Mouse (Mus musculus): ENCODE measurements around the gene Ripor1.
"Not testable (repeated sequence)": the region's sequence is repeated elsewhere in the genome, so short reads cannot be mapped to it uniquely, and the experiment has no call there.

The Ripor1 gene

DNA sequence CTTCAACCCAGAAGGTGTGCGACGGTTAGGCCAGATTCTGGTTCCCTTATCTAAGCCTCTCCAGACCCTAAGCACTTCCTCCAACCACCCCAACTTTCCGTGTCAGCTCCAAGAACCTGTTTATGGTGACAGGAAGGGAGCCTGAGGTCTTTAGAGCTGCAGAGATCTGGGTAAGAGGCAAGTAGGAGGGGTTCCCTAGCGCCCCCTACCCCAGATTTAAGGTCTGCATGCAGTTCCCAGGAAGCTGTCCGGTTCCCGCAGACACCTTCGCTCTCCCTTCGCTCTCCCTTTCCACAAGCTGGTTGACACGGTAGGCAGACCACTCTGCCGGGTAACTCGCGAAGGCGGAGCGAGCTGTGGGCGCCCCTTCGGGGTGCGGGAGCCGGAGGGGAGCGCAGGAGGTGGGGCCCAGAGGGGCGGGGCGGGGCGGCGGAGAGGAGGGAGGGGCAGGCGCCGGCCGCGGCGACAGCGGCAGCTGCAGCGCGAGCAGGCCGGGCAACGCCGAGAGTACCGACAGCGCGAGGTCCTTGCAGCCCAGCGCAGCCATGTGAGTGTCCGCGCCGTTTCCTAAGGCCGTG is at the start of gene Ripor1:
Gene Ripor1 (plus strand): TSS at position 452 of the 578 bp plus-strand sequence.
- DNase-seq (ENCODE audit: extremely low spot score): peak; percentile 88

DNA sequence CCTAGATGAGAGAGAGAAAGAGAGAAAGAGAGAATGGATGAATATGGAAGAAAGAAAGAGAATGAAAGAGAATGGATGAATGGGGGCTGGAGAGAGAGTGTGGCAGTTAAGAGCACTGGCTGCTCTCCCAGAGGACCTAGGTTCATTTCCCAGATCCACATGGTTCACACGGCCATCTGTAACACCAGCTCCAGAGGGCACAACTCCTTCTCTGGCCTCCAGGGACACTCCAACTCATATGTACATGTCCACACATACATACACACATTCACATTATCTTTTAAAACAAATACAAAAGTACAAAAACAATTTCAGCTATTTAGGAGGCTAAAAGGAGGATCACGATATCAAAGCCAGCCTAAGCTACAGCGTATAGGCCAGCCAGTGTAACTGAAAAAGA is 42.2 kb upstream of the Ripor1 start:
- DNase-seq (ENCODE audit: extremely low spot score): no peak

DNA sequence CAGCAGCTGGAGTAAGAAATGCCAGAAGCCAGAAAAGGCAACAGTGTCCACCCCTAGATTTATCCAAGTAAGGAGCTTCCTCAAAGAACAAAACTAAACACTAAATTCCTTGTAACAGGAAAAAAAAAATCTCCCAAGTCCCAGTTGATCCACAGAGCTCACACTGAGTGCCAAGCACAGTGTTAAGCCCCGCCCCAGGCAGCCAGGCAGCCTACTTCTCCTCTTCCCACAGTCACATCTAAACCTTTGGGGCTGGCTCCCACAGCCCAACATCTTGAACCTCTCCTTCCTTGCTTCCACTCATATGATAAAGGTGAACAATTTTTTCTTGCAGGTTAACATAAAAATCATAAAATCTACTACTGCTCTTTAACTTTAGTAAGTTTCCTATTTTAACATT is 41.2 kb upstream of the Ripor1 start:
- DNase-seq (ENCODE audit: extremely low spot score): no peak

DNA sequence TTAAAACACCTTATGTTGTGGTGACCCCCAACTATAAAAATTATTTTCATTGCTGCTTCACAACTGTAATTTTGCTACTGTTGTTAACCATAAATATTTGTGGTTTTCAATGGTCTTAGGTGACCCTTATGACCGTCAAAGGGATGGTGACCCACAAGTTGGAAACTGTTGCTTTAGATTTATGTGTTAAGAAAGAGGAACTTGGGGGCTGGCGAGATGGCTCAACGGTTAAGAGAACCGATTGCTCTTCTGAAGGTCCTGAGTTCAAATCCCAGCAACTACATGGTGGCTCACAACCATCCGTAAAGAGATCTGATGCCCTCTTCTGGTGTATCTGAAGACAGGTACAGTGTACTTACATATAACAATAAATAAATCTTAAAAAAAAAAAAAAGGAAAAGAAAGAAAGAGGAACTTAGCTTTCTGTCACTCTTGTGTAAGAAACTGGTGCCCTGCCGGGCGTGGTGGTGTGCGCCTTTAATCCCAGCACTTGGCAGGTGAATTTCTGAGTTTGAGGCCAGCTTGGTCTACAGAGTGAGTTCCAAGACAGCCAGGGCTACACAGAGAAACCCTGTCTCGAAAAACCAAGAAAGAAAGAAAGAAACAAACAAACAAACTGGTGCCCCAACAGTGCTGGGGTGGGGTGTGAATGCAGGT is 40.4 kb upstream of the Ripor1 start:
- not testable (repeated sequence) for DNase-seq (ENCODE audit: extremely low spot score)

DNA sequence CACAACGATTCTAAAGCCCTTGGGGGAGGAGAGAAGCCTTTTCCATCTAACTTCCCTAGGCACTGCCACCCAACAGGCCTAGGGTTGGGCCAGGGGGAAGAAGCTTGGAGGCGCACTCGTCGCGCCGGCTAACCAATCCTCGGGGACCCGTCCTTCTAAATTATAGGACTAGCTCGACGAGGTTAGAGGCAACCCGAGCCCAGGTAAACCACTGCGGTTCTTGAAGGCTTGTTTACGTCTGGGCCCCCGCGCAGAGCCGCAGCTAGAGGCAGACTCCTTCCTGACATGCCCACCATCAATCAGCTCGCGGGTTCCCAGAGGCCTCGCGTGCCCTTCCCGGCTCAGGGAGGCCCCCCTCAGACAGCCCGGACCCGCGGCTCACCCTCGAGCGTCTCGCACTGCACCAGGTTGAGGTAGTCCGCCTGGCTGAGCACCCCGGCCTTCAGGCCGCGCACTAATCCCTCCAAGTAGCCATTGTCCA is 39.6 kb upstream of the Ripor1 start:
- DNase-seq (ENCODE audit: extremely low spot score): no peak

DNA sequence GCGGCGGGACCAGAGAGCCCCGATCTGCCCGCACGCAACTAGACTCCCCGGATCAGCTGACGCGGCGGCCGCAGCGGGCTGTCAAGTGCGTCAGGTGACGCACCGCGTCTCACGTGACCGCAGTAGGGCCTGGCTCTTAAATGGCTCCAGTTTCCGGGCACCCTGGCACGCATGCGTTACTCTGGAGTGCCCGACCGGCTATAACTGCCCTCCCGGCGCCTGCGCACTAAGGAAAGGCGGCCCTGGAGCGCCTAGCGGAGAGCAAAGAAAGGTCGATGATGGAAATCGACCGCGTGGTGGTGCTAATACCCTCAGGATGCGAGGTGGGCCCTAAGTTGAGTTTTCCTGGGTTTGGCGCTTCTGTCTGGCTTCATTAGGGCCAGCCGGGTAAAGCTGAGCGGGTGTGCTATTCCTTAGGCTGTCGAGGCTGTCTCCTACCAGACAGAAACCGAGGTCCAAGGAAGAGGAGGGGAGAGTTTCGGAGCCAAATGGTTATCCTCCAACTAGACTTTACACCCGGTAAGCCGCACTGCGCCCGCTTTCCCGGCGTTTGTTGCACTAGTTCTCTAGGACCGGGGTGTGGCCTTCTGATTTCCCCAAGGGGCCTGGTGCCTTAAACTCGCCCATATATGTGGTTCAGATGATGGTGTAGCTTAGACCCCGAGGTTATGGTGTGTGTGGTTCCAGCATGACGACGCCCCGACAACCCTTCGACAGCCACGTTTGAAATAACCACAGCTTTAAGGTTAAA is 38.9 kb upstream of the Ripor1 start, which contains the start of gene Atp6v0d1:
Gene Atp6v0d1 (minus strand): TSS at position 96 of the 751 bp plus-strand sequence.
- DNase-seq (ENCODE audit: extremely low spot score): peak; percentile 97

DNA sequence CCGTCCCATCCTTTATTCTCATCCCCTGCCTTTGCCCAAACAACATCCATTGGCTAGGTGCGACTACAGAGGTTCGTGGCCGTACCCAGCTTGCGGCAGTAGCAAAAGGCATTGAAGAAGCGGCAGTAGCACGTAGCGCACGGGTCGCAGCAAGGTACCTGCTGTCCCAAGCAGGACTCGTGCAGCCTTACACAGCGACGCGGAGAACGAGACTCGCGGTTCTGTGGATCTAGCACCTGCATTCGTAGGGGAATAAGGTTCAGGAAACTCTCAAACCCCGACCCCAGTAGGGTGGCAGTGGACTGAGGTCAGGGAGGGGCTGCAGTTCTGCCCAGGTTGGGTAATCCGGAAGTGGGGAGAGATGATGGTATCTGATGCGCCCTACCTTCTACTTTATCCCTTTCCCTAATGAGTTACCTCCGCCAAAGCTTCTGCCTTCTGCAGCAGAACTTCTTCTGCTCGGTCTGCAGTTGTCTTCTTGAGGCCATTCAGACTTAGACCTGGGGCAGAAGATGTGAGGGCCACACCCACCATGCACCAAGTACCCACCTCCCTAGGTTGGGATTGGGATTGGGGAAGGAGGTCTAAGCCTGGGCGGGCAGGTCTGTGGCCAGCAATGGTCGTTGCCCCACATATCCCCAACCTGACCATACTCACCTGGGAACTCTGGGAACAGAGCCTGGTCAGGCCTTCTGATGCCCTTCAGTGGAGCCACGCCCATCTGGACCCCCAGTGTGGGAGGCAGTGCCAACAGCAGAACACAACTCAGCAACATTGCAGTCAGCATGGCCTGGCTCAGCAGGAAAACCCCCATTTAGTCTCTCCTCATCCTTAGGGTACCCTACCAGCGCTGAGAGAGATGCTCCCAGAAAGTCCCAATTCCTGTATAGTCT is 38.1 kb upstream of the Ripor1 start:
- DNase-seq (ENCODE audit: extremely low spot score): peak; percentile 8

DNA sequence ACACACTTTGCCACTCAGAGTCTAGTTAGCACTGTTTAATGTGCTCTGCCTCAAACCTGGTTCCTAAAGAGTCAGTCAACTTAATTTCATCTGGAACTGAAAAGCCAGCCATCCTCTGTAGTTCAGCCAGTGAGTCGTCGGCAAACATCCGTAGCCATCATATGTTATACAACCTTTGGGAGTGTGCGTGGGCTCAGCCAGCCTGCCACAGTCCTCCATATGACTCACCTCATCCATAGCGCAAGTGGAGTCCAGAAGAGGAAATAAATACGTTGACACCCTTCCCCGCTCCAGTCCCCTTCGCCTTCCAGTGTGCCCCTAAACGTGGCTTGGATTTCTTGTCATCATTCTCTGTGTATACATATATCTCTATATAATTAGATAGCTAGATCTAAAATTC is 33.2 kb upstream of the Ripor1 start:
- DNase-seq (ENCODE audit: extremely low spot score): no peak

DNA sequence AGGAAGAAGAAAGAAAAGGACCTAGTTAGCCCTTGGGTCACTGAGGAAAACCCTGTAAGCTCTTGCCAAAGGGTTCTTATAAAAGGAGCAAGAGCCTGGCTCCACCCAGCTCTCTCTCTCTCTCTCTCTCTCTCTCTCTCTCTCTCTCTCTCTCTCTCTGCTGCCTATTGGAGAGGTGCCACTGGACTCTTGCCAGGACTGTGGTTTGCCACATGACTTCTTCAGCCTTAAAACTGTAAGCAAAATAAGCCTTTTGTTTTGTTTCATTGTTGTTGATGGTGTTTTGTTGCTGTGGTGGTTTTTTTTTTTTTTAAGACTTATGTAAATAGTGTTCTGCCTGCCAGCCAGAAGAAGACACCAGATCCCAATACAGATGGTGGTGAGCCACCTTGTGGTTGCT is 31.6 kb upstream of the Ripor1 start:
- DNase-seq (ENCODE audit: extremely low spot score): no peak

DNA sequence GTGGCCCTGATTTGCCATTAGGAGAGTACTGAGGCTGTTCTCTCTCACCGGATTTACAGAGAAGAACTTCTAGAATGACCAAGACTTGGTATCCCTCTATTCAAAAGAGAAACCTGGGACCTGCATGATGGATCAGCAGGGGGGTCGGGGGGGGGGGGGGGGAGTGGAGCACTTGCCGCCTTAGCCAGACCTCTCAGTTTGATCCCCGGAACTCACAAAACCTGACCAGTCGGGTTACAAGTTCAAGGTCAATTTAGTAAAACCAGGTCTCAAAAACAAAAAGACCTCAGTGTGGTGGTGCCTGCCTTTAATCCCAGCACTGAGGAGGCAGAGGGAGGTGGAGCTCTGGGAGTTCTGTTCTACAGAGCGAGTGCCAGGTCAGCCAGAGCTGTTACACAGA is 30.3 kb upstream of the Ripor1 start:
- DNase-seq (ENCODE audit: extremely low spot score): no peak

DNA sequence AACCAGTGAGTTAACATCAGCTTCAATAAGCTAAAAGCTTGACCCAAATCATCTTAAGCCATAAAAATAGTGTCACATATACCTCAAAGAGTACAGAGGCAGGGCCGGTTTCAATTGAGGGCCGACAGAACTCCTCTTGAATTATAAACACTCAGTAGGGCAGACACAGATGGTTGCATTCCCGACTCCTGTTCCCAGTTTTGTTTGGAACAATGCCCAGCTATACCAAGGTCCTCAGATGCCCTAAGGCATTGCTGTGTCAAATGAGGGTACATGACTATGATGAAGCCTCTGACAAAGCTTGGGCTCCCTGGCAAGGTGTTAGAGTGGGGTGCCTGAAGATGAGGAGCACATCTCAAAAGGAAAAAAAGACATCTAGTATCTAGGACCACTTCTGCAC is 29.5 kb upstream of the Ripor1 start:
- DNase-seq (ENCODE audit: extremely low spot score): no peak

DNA sequence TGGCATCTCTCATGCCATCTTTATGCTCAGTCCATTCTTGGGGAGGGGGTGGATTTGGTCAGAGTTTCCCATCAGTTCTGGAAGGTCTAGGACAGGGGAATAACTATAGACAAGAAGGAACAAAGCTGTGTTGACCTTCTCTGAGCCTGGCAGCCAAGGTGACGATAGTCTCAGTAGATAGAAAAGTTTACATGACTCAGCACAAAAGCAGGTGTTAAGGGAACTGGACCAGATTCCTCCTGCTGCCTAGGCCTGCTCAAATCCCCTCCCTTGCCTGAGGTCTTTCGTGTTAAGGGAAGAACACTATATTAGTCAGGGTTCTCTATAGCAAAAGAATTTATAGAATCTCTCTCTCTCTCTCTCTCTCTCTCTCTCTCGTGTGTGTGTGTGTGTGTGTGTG is 25.3 kb upstream of the Ripor1 start:
- no peak for DNase-seq (ENCODE audit: extremely low spot score)

DNA sequence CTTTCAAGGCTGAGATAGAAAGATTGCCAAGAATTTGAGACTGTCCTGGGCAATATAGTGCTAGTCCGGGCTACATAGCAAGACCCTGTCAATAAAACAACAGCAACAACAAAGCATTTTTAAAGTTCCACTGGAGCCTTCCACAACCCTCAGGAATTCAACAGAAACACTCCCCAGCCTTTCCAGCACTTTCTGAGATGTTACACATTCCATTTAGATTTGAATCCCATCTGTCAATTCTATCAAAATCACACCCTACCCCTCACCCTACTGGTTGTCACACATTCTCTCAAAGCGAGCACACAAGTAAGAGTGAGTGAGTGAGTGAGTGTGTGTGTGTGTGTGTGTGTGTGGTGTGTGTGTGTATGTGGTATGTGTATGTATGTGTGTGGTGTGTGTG is 12.6 kb upstream of the Ripor1 start:
- no peak for DNase-seq (ENCODE audit: extremely low spot score)

DNA sequence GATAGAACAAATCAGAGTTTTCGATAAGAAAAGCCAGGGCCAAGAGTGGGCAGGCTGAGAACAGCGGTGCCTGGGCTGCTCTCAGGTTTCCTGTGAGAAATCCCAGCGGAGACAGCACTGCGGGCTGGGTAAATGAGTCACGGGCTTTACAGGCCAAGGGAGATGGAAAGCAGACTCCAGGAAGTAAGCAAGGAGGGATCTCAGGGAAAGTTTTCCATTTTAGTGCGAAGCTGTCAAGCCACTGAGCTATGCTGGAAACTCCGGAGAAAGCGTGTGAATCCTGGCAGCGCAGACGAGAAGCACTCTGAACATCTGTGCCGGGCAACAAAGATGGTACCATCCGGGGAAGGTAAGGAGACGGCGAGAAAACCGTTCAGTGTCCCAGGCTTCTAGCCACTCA is 11.2 kb upstream of the Ripor1 start:
- peak; percentile 48 for DNase-seq (ENCODE audit: extremely low spot score)

DNA sequence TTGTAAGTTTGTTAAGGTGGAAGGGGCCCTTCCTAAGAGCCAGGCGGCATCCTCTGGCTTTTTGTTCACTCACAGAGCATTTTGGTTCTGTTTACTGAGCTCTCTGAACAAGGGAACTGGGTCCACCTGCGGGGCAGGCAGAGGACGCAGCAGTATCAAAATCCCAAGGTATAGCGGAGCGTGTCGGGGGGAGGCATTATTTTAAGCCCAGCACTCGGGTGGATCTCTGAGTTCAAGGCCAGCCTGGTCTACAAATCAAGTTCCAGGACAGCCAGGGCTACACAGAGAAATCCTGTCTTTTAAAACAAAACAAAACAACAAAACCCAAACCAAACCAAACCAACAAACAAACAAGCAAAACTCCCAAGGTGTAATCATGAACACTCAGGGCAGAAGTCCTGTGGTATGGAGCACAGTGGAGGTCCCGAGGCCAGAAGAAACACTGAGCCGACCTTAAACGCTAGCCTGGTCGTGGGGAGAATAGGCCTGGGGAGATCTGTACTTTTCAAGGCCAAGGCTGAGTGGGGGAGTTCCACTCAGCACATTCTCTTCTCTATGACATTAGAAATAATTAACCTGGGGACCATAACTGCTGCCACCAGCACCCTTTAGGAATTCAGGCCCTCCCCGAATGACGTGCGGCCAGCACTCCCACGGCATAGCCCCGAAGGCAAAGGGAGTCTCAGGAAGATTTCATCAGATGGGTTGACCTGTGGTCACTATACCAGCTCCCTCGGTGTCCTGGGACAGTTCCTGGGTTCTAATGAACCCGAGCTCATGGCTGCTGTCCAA is 10.4 kb upstream of the Ripor1 start:
- DNase-seq (ENCODE audit: extremely low spot score): no peak

DNA sequence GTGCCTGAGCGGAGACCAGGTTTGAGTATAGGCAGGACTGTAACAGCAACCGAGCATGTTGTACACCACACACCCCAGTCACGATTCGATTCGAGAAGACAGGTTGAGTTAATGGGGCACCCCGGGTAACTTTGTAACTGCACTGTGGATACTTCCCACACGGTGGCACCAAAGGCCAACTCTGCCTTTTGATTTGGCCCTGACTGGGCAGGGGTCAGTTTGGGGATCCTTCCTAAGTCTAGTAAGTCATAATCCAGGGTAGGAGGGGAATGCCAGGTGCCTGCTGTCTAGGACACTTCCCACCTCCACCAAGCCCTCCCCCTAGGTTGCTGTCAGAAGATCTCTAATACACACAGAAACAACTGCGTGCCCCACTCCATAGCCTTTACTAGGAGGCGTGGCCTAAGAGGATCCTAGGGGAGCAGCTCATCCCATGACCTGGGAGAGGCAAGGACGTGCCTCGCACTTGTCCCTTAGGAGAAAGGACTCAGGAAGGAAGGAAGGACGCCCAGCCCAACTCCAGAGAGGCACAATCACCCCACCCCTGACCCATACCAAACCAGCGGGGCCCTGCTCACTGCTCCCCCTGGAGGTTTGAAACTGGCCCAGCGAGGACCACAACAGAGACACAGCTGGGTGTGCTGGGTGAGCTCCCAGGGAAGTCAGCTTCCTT is 8.6 kb upstream of the Ripor1 start:
- peak; percentile 72 for DNase-seq (ENCODE audit: extremely low spot score)

DNA sequence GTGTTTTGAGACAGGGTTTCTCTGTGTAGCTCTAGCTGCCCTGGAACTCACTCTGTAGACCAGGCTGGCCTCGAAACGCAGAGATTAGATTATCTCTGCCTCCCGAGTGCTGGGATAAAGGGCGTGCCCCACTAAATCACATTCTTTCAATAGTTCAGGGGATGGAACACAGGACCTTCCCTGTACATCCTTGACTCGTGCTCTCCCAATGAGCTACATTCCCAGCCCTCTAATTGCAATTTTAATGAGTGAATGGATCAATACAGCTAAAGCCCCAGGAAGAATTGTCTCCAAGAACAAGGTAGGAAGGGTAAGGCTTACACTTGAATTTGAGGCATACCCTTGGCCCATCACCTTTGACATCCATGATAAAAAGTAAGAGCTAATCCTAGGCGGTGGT is 6.3 kb upstream of the Ripor1 start:
- no peak for DNase-seq (ENCODE audit: extremely low spot score)

DNA sequence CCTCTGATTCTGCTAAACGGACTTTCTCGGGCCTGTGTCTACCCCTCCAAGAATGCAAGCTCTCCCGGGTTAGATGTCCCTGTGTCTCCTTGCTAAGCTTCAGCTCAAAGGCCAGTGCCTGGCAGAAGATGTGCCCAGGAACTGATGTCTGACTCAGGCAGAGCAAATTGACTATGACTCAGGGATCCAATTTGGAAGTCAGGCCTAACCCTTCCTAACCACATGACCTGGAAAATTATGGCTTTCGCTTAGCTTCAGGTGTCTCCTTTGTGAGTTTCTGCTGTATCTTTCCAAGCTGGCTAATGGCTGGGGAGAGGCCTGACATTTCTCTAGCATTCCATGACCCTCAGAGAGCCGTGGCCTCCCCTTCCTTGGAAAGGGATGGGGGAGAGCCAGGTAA is 3.8 kb upstream of the Ripor1 start:
- DNase-seq (ENCODE audit: extremely low spot score): no peak

DNA sequence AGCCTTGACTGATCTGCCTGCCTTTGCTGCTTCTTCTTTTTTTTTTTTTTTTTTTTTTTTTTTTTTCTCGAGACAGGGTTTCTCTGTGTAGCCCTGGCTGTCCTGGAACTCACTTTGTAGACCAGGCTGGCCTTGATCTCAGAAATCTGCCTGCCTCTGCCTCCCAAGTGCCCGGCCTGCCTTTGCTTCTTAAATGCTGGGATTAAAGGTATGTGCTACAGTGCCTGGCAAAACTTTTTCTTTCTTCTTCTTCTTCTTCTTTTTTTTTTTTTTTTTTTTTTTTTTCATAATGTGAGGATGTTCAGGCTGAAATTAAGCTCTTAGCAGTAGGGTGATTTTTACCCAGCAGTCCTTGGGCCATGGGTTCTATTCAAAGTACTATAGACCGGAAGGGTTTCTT is 2.5 kb upstream of the Ripor1 start:
- DNase-seq (ENCODE audit: extremely low spot score): not testable (repeated sequence)

DNA sequence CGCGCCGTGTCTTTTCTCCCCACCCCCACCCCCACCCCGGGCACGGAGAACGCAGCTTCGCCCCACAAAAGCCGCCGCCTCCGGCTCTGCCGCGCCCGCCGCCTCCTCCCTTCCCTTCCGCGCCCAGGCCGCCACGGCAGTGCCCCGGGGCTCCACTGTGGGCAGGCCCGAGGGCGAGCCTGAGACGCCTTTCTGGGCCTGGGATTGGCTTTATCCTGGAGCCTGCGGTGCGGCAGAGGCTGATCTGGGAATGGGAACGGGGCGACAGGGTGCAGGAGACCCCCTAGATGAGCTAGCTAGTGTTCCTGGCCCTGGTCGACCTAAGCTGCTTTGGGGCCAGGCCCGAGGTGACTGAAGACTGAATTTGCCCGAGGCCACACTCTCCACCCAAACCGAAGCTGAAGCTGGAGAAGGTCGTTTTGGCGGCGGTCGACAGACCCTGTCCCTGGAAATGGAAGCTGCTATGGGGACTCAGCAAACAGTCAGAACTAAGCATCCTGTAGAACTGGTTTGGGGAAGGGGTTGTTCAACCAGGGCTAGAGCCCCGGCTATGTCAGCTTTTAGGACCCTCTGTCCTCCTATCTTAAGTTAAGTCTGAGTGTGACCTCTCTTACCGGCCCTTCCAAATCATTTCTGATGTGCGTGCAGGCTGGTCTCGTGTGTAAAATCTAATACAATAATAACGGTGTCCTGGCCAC is 585 bp downstream of the Ripor1 start:
- peak; percentile 48 for DNase-seq (ENCODE audit: extremely low spot score)

Data from embryo, embryonic 9.5 days (tissue).